Mouse (Mus musculus) frontal cortex, adult 2 months (tissue): ENCODE measurements at regions not wholly inside any gene's neighbourhood (a gene's known extent, or its start where the extent isn't known, plus 50 kb on each side); places are given as distances from the start of the nearest gene placed in this dataset.

Experiments used
- DNase-seq, 2 experiments: peaks; one replicate each; pipeline ENCODE4 v3.0.0; 2022; ENCODE audit warnings: low spot score in 1 of 2; ENCODE audit errors: extremely low spot score in 1 of 2

DNA sequence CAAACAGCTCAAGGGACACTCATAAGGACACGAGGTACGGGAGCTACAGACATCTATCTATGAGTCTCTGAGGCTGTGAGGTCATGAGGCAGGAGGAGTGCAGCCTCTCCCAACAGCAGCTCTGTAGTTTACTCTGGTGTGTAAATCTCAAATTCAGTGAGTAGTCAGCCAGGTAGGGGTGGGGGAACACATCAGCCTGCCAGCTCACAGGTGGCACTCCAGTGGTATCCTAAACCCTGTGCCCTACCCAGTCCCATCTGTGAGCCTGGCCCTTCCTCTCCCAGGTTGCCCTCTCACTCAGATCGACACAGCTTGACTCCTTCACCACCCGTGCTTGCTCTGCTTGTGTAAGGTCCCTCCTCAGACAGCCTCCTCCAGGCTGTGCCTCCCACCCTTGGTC, 202.2 kb downstream of the Sipa1l2 start:
- DNase-seq: no peak

DNA sequence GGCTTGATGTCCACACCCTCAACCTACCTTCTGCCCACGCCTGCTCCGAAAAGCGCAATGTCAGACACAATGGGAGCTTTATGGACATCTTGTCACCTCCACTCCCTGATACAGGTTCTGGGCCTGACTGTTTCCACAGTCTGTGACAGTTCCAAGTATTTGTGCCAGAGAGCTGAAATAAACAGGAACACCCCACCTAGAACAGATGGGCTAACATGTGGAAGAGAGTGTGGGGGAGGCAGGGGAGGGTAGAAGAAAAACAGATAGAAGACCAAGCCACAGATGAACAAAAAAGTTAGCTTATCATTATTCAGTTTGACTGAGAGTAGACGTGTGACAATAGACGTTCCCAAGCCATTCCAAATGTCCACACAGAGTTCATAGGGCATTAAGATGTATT, 204.6 kb downstream of the Sipa1l2 start:
- DNase-seq: peak in 1 of 2 experiments; percentile 57

DNA sequence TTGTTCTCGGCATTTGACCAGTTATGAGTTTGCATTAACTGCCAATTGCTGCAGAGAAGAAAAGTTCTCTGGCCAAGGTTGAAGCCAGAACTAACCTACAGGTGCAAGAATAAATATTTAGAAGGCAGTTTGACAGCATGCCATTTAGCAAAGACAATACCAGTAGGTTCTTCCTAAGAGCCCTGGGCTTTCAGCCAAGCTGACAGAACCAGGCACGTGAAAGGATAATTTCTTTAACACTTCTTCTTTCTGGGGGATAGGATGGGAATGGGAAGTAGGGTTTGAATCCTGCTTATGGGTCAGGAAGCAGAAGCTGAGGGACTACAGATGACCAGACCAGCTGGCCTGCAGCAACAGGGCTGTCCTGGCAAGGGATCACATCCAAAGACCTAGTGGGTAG, 210.2 kb downstream of the Sipa1l2 start:
- DNase-seq: no peak

DNA sequence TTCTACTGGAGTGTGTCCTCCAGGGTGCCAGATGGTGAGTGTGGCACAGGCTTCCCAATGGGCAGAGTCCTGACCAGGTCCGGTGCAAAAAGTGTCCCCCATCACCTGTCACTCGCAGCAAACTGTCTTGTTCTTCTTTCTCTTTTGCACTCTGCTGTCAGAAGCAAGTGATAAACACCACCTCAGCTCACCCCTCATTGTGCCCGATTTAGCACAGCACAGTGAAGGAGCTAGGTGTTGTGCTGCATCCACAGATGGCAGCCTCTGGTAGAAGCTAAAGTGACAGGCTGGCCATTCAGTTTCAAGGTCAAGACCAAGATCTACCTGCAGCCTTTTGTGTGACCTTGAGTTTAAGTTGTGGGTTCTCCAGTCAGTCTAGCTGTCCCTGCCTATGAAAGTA, 211.8 kb downstream of the Sipa1l2 start:
- no peak for DNase-seq

DNA sequence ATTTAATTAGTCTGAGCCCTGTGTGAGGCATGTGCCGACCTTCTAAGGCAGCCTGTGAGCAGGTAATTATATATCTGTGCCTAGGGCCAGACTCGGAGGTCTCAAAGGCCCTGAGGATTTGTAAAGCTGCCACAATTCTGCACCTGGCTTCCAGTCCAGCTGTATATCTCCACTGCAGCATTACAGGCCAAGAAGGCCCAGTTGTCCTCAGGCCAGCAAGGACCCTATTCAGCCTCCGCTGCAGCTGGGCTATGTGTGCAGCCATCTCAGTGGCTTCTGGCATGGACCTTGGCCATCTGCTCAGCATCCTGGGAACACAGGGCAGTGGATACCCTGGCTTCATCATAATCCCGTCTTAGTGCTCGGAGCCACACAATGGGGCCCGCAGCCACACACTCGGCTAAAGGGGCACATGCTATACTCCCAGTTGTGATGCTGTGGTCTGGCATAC, 214.5 kb downstream of the Sipa1l2 start:
- DNase-seq: no peak

DNA sequence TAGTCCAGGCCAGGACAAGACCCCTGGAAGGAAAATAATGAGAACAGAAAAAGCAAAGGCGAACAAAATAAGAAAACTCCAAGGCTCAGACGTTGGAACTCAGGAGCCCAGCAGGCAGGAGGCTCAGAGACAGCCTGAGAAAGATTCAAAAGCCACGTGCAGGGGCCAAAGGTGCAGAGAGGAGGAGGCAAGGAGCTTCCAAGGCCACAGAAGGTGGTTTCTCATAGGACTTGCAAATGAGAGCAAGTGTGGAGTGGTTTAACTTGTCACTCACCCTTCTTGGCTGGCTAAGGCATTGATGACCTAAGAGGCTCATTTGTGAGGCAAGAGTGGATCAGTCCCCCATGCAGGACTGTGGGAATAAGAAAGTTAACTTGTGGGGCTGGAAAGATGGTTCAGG, 217.3 kb downstream of the Sipa1l2 start:
- DNase-seq: no peak

DNA sequence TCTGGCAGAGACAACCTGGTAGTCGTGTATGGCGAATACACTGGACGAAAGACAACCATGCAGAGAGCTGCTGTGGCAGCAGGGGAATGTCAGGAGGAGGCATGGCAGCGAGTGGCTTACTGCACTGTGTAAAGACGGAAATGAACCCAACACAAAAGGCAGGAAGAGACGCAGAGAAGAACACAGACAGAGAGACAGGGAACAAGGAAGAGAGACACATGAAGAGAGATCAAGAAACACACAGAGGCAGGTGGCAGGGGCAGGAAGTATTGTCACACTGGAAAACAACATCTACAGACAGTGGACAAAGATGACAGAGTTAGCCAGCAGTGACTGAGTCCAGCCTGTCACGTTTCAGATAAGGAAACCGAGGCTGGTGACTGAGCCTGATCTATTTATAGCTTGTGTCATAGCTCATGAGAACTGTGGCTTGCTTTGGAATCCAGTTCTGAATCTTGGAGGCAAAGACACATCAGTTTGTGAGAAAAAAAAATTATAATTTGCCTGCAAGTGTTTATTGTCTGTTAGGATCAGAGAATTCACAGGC, 218.0 kb downstream of the Sipa1l2 start:
- no peak for DNase-seq

DNA sequence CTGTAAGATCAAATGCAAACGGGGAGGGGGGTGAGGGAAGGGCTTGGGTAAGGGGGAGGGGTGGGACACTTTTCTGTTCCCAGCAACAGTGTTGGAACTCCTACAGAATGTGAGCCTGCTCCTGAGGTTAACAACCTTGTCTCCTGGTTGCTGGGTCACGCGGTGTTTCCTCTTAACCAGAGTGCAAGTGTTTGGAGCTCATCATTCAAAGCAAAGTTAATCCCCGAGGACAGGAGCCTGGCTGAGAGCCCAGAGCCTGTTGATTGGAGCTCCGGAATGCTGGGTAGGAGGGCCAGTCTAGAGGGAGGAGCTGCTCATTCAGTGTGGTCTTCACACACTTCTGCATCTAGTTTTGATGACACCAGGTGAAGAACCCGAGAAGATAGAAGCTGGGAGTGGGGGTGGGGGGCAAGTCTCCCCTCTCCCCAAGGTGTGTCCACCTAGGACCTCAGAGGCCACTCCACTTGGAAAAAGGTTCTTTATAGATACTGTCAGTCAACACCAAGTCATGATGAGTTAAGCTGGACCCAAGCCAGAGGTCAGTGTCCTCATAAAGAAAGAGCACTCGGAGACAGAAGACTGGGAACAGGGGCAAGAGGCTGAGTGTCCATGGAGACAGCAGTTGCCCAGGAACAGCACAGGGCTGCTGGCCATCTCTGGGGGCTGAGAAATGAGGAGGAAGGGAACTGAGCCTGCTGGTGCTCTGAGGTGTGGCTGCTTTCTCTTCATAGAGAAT, 220.2 kb downstream of the Sipa1l2 start:
- peak in 1 of 2 experiments; percentile 26 for DNase-seq

DNA sequence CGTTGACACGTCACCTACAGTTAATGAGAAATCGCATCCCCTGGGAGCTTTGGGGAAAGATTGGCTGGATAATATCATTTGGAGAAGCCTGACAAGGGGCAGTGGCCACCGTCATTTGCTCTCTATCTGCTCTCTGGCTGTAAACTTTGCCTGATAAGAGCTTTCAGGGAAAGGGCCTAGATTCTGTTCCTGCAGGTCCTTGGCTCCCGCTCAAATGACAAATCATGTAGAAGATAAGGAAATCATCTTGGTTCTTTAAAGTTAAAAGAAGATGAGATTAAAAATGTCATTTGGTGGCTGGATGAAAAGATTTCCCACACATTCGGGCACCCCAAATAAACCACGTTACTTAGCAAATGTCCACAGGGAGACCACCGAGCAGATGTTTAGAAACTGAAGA, 223.4 kb downstream of the Sipa1l2 start:
- no peak for DNase-seq

DNA sequence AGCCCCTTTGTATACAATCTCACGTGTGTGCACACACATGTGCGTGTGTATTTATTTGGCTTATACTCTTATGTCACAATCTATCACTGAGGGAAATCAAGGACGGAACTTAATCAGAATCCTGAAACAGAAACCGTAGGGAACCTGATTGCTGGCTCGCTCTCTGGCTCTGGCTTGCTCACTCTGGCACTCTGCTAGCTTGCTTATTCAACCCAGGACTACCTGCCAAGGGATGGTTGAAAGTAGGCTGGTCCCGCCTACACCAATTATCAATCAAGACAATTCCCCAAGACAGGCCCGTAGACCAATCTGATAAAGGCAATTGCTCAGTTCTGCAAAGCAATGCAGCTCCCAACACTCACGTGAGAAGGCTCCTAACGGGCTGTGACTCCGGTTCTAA, 224.0 kb downstream of the Sipa1l2 start:
- DNase-seq: no peak

DNA sequence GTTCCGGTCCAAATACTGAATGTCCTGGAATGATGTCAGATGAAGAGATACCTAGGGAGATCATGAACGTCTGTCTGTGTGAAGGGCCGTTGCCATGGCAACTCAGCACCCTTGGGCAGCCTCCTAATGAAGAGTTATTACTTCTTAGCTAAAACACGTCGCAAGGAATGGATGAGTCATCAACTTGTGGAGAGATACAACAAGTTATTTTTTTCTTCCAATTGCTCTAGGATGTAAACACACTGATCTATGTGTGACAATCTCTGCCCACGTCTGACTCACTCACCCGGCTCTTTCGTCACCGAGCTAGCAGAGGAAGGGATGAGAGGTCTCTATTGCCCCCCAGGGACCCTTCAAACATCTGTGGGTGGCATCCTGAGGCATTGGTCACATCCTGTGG, 225.7 kb downstream of the Sipa1l2 start:
- DNase-seq: peak in 1 of 2 experiments; percentile 59

DNA sequence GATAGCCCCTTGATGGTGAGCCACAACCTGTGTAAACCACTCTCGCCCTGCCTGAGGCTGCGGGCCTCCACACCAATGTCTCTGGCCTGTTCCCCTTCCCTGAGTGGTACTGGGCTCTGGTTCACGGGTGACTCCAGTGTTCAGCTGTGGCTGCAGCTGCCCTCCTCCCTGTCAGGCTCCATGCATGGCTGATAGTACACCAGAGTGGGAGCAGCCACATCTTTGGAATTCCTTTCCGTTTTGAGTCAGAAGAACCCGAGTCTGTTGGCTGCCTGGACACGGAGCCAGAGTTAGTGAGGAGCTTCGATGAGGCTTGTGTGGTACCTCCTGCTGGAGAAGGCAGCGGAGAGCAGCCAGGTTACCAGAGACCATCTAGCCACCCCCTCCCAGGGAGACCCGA, 227.1 kb downstream of the Sipa1l2 start:
- DNase-seq: no peak

DNA sequence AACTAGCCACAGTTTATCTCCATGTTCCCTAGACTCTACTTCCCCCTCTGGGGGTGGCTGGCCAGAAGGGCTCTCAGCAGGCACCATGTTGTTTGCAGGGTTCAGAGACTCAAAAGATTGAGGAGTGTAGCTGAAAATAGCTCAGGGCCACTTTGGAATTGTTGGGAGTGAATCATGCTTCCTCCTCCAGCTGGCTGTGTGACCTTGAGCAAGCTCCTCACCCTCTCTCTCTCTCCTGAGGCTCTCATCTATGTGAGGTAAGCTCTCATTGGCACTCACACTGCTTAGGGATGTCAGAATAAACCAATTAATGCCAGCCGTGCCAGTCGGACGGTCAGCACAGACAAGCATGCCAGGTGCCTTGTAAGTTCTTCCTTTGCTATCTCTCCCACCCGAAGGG, 228.0 kb downstream of the Sipa1l2 start:
- DNase-seq: no peak

DNA sequence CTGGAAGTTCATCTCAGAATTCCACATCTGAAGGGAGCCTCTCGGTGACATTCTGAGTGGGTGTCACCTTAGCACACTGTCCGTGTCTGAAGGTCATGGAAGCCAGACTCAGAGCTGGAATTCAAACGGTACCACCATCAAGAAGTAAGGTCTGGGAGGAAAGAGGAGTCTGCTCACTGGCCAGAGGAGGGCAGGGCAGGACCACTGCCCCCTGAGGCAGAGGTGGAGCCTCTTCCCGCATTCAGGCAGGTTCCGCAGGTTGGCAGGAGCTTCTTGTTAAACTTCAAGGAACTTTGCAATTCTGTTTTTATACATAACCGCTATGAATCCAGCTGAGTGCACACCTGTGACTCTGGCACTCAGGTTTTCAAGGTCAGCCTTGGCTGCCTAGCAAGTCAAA, 231.4 kb downstream of the Sipa1l2 start:
- DNase-seq: no peak

DNA sequence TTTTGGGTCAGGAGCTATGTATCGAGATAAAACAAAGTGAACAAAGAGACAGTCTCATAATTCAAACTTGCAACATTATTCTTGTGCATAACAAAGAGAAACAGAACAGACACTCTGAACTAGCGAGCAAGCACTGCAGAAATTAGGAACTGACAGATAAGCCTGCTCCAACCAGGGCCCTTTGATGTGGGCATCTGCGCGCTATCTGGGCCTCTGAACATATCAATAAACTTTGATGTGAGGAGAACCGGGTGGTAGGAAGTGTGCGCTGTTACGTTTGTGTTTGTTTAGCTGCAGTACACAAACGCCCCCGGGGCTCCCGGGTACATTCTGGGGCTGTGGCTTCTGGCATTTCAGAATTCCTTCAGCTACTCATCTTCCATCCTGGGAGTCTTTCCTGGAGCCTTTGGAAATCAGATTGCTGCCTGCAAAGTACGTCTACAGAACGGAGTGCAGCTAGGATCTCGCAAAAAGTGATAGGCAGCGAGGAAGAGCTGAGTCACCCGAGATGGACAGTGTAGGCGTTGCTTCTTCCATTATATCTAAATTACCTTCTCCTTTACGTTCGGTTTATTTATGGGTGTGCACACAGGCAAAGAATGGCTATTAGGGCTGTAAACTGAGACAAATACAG, 232.0 kb downstream of the Sipa1l2 start:
- DNase-seq: no peak

DNA sequence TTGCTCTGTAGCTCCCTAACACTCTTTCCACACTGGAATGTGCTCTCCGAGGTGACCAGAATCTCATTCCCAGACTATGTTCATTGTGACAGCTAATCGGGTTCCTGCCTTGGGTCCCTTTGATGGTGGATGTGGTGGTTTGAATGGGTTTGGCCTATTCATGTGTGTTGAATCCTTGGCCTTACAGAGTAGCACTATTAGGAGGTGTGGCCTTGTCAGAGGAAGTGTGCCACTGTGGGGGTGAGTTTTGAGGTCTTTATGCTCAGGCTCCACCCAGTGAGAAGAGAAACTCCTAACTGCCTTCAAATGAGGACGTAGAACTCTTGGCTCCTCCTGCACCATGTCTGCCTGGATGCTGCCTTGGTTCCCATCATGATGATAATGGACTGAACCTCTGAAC, 232.8 kb downstream of the Sipa1l2 start:
- no peak for DNase-seq

DNA sequence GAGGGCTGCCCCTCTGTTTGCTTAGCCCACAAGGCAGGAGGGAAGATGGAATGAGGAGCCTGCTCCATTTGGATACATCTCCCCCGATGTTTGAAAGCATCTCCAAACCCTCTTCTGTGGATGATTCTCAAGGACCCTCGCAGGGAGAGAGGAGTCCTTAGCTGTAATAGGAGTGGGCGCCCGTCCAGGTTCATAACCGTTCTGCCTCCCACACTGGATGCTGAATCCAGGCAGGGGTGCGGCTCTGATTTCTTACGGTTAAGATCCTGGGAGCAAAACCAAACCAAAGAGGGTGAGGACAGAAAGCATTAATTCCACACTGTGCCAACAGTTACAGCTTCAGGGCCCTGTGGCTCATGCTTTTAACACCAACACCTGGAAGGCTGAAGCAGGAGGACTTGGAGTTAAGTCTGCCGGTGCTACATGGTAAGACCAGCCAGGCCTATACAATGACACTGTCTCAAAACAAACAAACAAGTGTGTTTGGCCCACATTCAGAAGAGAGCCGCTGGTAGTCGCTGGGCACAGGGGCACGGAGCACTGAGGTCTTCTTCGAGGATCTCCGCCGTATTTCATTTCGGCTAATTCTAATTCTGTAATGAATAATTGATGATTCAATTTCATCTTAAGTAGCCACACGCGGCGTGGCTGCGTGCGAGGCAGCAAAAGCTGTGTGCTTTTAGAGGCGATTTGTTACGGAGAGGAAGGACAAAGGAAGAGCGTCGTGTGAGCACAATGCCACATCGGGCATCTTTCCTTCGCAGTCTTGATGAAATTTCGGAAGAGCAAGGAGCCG, 233.8 kb downstream of the Sipa1l2 start:
- DNase-seq: no peak

DNA sequence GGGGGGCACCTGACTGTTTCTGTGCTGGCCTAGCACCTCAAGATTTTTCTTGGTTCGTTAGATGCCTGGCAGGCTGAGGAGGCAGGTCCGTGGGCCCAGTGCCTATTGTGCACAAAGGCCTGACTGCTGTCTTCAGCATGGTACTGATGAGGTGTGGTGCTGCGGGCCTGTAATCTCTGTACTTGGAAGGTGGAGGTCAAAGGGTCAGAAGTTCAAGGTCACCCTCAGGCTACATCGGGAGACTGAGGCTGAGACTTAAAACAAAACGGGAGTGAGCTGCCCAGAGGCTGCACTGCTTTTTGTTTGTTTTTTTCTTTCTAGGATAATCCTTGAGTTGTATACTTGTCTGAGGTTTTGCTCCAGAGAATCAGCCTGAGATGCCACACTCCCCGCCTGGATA, 234.4 kb downstream of the Sipa1l2 start:
- DNase-seq: no peak

DNA sequence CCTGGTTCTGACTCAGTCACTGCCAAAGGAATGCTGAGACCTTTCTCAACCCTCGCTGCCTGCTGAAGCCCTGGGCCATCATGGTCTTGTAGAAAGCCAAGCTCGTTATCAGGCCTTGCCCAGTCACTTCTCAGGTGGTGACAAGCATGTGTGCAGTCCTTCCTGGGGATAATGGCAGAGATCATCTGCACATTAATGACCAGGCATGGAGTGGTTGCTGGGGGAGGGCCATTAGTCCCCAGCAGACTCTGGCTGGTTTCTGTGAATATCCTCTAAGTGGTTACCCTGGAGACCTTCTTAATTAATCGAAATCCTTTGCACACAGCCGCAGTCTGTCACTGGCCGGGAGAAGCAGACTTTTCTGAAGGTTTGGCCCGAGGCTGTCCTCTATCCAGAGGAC, 239.0 kb downstream of the Sipa1l2 start:
- no peak for DNase-seq

DNA sequence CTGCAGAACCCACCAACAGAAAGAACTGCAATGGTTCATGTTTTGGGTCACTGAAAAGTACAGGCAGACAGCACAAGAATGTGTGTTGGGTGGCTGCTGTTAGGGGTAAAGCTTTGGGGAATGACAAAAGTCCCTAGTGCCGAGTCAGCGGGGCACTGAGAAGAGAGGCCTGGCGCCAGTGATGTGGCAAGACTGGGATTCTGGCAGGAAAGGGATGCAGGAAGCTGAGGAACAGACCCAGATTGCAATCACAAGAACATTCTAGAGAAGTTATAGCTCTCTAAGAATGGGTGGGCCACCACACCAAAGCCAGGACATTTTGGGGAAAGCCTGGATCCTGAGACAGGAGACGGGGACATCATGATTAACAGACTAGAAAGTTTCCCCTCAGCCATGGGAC, 241.0 kb downstream of the Sipa1l2 start:
- DNase-seq: no peak

DNA sequence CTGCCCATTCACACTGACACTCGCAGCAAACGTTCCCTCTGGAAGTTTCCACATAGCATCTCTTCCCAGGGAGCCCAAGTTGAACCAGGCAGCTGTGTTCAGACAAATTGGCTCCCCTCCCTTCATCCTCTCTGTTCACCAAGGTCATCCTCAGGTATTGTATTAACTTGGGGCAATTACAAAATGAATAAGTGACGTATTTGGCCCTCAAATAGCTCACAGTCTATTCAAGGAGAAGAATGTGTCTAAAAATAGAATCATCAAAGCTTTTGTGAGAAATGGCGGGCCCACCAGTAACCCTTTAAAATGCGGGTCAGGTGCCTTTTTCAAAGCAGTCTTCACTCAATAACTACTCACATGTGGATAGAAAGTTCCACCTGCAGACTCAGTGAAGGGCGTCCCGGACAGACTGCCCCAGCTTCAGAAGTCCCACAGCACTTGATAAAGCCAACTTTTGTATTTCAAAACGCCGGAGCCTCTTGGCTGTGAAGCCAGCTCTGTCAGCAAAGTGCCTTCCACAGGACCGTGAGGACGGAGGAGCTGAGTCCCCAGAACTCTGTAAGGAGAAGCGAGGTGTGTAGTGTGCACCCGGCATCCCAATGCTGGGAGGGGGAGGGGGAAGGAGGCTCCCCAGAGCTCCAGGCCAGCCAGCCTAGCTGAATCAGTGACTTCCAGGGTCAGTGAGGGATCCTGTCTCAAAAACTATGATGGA, 241.9 kb downstream of the Sipa1l2 start:
- DNase-seq: no peak
